Mouse (Mus musculus): Measurements from ENCODE around the gene Camk2g. TPM values are rescaled to one million over a fixed set of nuclear protein-coding genes. Genes with fewer than 3 reads are reported as not detected.

Camk2g gene
- polyA plus RNA-seq, 1 experiment, result 57.2 TPM

- no peak overlapping the region for H3K4me2 ChIP-seq (ENCODE audit: low read depth)
- peaks cover 24% of the 10 kb centered on the region for H3K36me3 ChIP-seq (ENCODE audit: control insufficient read depth, insufficient read depth)
- H3K27me3 ChIP-seq (ENCODE audit: control insufficient read depth, insufficient read depth, insufficient read length), result no peaks in the 10 kb centered on the region
- no peak overlapping the region for H3ac ChIP-seq (ENCODE audit: control insufficient read depth, insufficient read length)
- TF ChIP-seq SRF (IDR thresholded peaks at IDR 0.05; ENCODE audit: control insufficient read depth, insufficient read length, low read depth), result no peak
- TF ChIP-seq MYOD1 (IDR thresholded peaks at IDR 0.05; ENCODE audit: control insufficient read depth in 1 of 3, insufficient read length in 2 of 3, low read depth in 2 of 3), result no peak
- TF ChIP-seq MAX (IDR thresholded peaks at IDR 0.05; ENCODE audit: low read depth), result no peak
- TF ChIP-seq REST (IDR thresholded peaks at IDR 0.05; ENCODE audit: insufficient read depth, insufficient read length), result no peak
- TF ChIP-seq E2F4 (IDR thresholded peaks at IDR 0.05; ENCODE audit: insufficient read depth), result no peak
- TF ChIP-seq POLR2AphosphoS2 (IDR thresholded peaks at IDR 0.05; ENCODE audit: insufficient read length, low read depth), result no peak
- TF ChIP-seq TCF12 (IDR thresholded peaks at IDR 0.05; ENCODE audit: insufficient read depth, poor library complexity, severe bottlenecking), result no peak
- TF ChIP-seq CEBPB (IDR thresholded peaks at IDR 0.05; ENCODE audit: insufficient read depth, poor library complexity, severe bottlenecking), result no peak
- TF ChIP-seq POLR2A (IDR thresholded peaks at IDR 0.05; ENCODE audit: insufficient read length, low read depth), result no peak
- no peak for TF ChIP-seq TCF3 (IDR thresholded peaks at IDR 0.05; ENCODE audit: insufficient read length, low read depth)
- no peak for TF ChIP-seq MYOG (IDR thresholded peaks at IDR 0.05; ENCODE audit: control insufficient read depth in 1 of 3, insufficient read depth in 1 of 3, insufficient read length in 2 of 3, low read depth in 2 of 3)
- no peak for TF ChIP-seq USF1 (IDR thresholded peaks at IDR 0.05; ENCODE audit: low read depth)
- peaks cover 86% of the 10 kb centered on the region for H3K79me2 ChIP-seq (ENCODE audit: control insufficient read depth, insufficient read depth)
- H3K4me3 ChIP-seq, result no peak overlapping the region
Observed at GRCm38 (mm10) chr14:20778496-20778895, 15.4 kb downstream of the Camk2g start.

- H3K4me3 ChIP-seq, result no peak overlapping the region
- H3K36me3 ChIP-seq (ENCODE audit: control insufficient read depth, insufficient read depth), result peaks cover 31% of the 10 kb centered on the region
Observed at GRCm38 (mm10) chr14:20775661-20776060, 18.2 kb downstream of the Camk2g start.

GRCm38 (mm10) chr14:20773410-20773809 lies 20.5 kb downstream of the Camk2g start:
- Histone ChIP-seq H3K4me3 (no peak overlapping the region), H3K79me2 (ENCODE audit: control insufficient read depth, insufficient read depth) (peaks cover 71% of the 10 kb centered on the region), H3ac (ENCODE audit: control insufficient read depth, insufficient read length) (no peak overlapping the region), H3K4me2 (ENCODE audit: low read depth) (no peak overlapping the region), H3K36me3 (ENCODE audit: control insufficient read depth, insufficient read depth) (peaks cover 37% of the 10 kb centered on the region), H3K27me3 (ENCODE audit: control insufficient read depth, insufficient read depth, insufficient read length) (no peaks in the 10 kb centered on the region)
- TF ChIP-seq TCF3 (IDR thresholded peaks at IDR 0.05; ENCODE audit: insufficient read length, low read depth) (no peak), POLR2AphosphoS2 (IDR thresholded peaks at IDR 0.05; ENCODE audit: insufficient read length, low read depth) (no peak), SRF (IDR thresholded peaks at IDR 0.05; ENCODE audit: control insufficient read depth, insufficient read length, low read depth) (no peak), MYOG (IDR thresholded peaks at IDR 0.05; ENCODE audit: control insufficient read depth in 1 of 3, insufficient read depth in 1 of 3, insufficient read length in 2 of 3, low read depth in 2 of 3) (no peak), POLR2A (IDR thresholded peaks at IDR 0.05; ENCODE audit: insufficient read length, low read depth) (no peak)

More at GRCm38 (mm10) chr14:20775661-20776060, 18.2 kb downstream of the Camk2g start:
- H3K27me3 ChIP-seq (ENCODE audit: control insufficient read depth, insufficient read depth, insufficient read length), result no peaks in the 10 kb centered on the region
- no peak overlapping the region for H3ac ChIP-seq (ENCODE audit: control insufficient read depth, insufficient read length)
- no peak for TF ChIP-seq MYOD1 (IDR thresholded peaks at IDR 0.05; ENCODE audit: control insufficient read depth in 1 of 3, insufficient read length in 2 of 3, low read depth in 2 of 3)
- peaks cover 86% of the 10 kb centered on the region for H3K79me2 ChIP-seq (ENCODE audit: control insufficient read depth, insufficient read depth)
- H3K4me2 ChIP-seq (ENCODE audit: low read depth), result no peak overlapping the region

GRCm38 (mm10) chr14:20772808-20773207 lies 21.1 kb downstream of the Camk2g start:
- H3K36me3 ChIP-seq (ENCODE audit: control insufficient read depth, insufficient read depth), result peaks cover 31% of the 10 kb centered on the region
- H3K4me2 ChIP-seq (ENCODE audit: low read depth), result no peak overlapping the region
- TF ChIP-seq REST (IDR thresholded peaks at IDR 0.05; ENCODE audit: insufficient read depth, insufficient read length), result no peak
- TF ChIP-seq SRF (IDR thresholded peaks at IDR 0.05; ENCODE audit: control insufficient read depth, insufficient read length, low read depth), result no peak
- TF ChIP-seq E2F4 (IDR thresholded peaks at IDR 0.05; ENCODE audit: insufficient read depth), result no peak
- no peak for TF ChIP-seq POLR2A (IDR thresholded peaks at IDR 0.05; ENCODE audit: insufficient read length, low read depth)
- no peak for TF ChIP-seq TCF12 (IDR thresholded peaks at IDR 0.05; ENCODE audit: insufficient read depth, poor library complexity, severe bottlenecking)
- TF ChIP-seq USF1 (IDR thresholded peaks at IDR 0.05; ENCODE audit: low read depth), result no peak
- no peak for TF ChIP-seq MYOG (IDR thresholded peaks at IDR 0.05; ENCODE audit: control insufficient read depth in 1 of 3, insufficient read depth in 1 of 3, insufficient read length in 2 of 3, low read depth in 2 of 3)
- no peak for TF ChIP-seq MAX (IDR thresholded peaks at IDR 0.05; ENCODE audit: low read depth)
- no peak for TF ChIP-seq MYOD1 (IDR thresholded peaks at IDR 0.05; ENCODE audit: control insufficient read depth in 1 of 3, insufficient read length in 2 of 3, low read depth in 2 of 3)
- no peak for TF ChIP-seq CEBPB (IDR thresholded peaks at IDR 0.05; ENCODE audit: insufficient read depth, poor library complexity, severe bottlenecking)
- no peak for TF ChIP-seq POLR2AphosphoS2 (IDR thresholded peaks at IDR 0.05; ENCODE audit: insufficient read length, low read depth)
- TF ChIP-seq TCF3 (IDR thresholded peaks at IDR 0.05; ENCODE audit: insufficient read length, low read depth), result no peak
- no peaks in the 10 kb centered on the region for H3K27me3 ChIP-seq (ENCODE audit: control insufficient read depth, insufficient read depth, insufficient read length)
- H3ac ChIP-seq (ENCODE audit: control insufficient read depth, insufficient read length), result no peak overlapping the region
- no peak overlapping the region for H3K4me3 ChIP-seq
- peaks cover 65% of the 10 kb centered on the region for H3K79me2 ChIP-seq (ENCODE audit: control insufficient read depth, insufficient read depth)

GRCm38 (mm10) chr14:20771941-20772340 lies 21.9 kb downstream of the Camk2g start:
- H3ac ChIP-seq (ENCODE audit: control insufficient read depth, insufficient read length), result no peak overlapping the region
- no peak overlapping the region for H3K4me3 ChIP-seq
- no peak overlapping the region for H3K4me2 ChIP-seq (ENCODE audit: low read depth)
- peaks cover 30% of the 10 kb centered on the region for H3K36me3 ChIP-seq (ENCODE audit: control insufficient read depth, insufficient read depth)
- TF ChIP-seq MYOG (IDR thresholded peaks at IDR 0.05; ENCODE audit: control insufficient read depth in 1 of 3, insufficient read depth in 1 of 3, insufficient read length in 2 of 3, low read depth in 2 of 3) (no peak), MAX (IDR thresholded peaks at IDR 0.05; ENCODE audit: low read depth) (no peak), E2F4 (IDR thresholded peaks at IDR 0.05; ENCODE audit: insufficient read depth) (no peak), USF1 (IDR thresholded peaks at IDR 0.05; ENCODE audit: low read depth) (no peak), CEBPB (IDR thresholded peaks at IDR 0.05; ENCODE audit: insufficient read depth, poor library complexity, severe bottlenecking) (no peak), SRF (IDR thresholded peaks at IDR 0.05; ENCODE audit: control insufficient read depth, insufficient read length, low read depth) (no peak), MYOD1 (IDR thresholded peaks at IDR 0.05; ENCODE audit: control insufficient read depth in 1 of 3, insufficient read length in 2 of 3, low read depth in 2 of 3) (no peak), POLR2A (IDR thresholded peaks at IDR 0.05; ENCODE audit: insufficient read length, low read depth) (no peak), TCF3 (IDR thresholded peaks at IDR 0.05; ENCODE audit: insufficient read length, low read depth) (no peak), REST (IDR thresholded peaks at IDR 0.05; ENCODE audit: insufficient read depth, insufficient read length) (no peak), TCF12 (IDR thresholded peaks at IDR 0.05; ENCODE audit: insufficient read depth, poor library complexity, severe bottlenecking) (no peak), POLR2AphosphoS2 (IDR thresholded peaks at IDR 0.05; ENCODE audit: insufficient read length, low read depth) (no peak)
- H3K27me3 ChIP-seq (ENCODE audit: control insufficient read depth, insufficient read depth, insufficient read length), result no peaks in the 10 kb centered on the region
- peaks cover 56% of the 10 kb centered on the region for H3K79me2 ChIP-seq (ENCODE audit: control insufficient read depth, insufficient read depth)

Measured in myocyte (in vitro differentiated cells).